Mouse (Mus musculus): ENCODE data around the gene Olfr1416.

Olfr1416 gene

GRCm38 (mm10) chr1:92432098-92432497 is 52.8 kb downstream of the Olfr1416 start:
- peak; percentile 89 for DNase-seq (ENCODE audit: low read depth, low spot score)

GRCm38 (mm10) chr1:92431420-92431819 is 53.5 kb downstream of the Olfr1416 start:
- DNase-seq (ENCODE audit: low read depth, low spot score): no peak

GRCm38 (mm10) chr1:92430991-92431390 is 53.9 kb downstream of the Olfr1416 start:
- DNase-seq (ENCODE audit: low read depth, low spot score): peak; percentile 33
